Mouse (Mus musculus): ENCODE results near the gene Aldh3b3. TPM values are rescaled to one million over a fixed set of nuclear protein-coding genes. Genes with fewer than 3 reads are reported as not detected.

The Aldh3b3 gene
- total RNA-seq (2021) = under 1 TPM in 1 of 2 experiments, not detected in 1; 0.23 TPM
- long read RNA-seq, experiment 1, partial matches to known transcripts = 1 of 1 reads
- long read RNA-seq, experiment 1, other reads (novel, unspliced or antisense) = 0 of 1 reads
- long read RNA-seq, experiment 2 = 0 reads

GRCm38 (mm10) chr19:3958470-3958869 is at the start of gene Aldh3b3:
Gene Aldh3b3, plus strand, starts transcription at chr19:3958645.
- DNase-seq (ENCODE audit: low spot score in 2 of 2) = no peak

- DNase-seq (ENCODE audit: low spot score in 2 of 2) = no peak
Observed at GRCm38 (mm10) chr19:3910206-3910605, 48.2 kb upstream of the Aldh3b3 start.

- peak; percentile 83 to 89 for DNase-seq (ENCODE audit: low spot score in 2 of 2)
Observed at GRCm38 (mm10) chr19:3912337-3913204, 45.9 kb upstream of the Aldh3b3 start, which contains the start of gene Ndufs8. Gene Ndufs8, minus strand, starts transcription at chr19:3912774.

- DNase-seq (ENCODE audit: low spot score in 2 of 2) = no peak
Observed at GRCm38 (mm10) chr19:3913692-3914091, 44.8 kb upstream of the Aldh3b3 start.

DNA sequence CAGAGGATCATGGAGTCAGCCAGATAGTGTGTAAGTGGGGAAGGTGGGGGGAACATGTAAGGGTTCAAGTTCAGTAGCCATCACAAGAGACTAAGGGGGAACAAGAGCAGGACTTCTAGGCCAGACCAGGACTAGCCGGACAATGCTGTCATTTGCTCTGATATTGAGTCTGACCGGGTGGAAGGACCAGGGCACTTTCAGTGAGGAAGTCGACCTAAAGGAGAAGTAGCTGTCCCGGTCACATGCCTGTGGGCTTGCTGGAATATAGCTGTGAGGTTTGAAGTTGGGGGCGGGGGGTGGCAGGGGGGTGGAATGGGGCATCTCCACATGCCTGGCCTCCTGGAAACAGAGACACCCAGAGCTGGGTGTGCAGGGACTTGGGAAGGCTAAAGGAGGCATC is 43.9 kb upstream of the Aldh3b3 start:
- no peak for DNase-seq (ENCODE audit: low spot score in 2 of 2)

GRCm38 (mm10) chr19:3916727-3917126 is 41.7 kb upstream of the Aldh3b3 start:
- no peak for DNase-seq (ENCODE audit: low spot score in 2 of 2)

- no peak for DNase-seq (ENCODE audit: low spot score in 2 of 2)
Observed at GRCm38 (mm10) chr19:3919928-3920327, 38.5 kb upstream of the Aldh3b3 start.

GRCm38 (mm10) chr19:3922661-3923371 is 35.6 kb upstream of the Aldh3b3 start:
- DNase-seq (ENCODE audit: low spot score in 2 of 2) = no peak

- no peak for DNase-seq (ENCODE audit: low spot score in 2 of 2)
Observed at GRCm38 (mm10) chr19:3923586-3923985, 34.9 kb upstream of the Aldh3b3 start.

DNA sequence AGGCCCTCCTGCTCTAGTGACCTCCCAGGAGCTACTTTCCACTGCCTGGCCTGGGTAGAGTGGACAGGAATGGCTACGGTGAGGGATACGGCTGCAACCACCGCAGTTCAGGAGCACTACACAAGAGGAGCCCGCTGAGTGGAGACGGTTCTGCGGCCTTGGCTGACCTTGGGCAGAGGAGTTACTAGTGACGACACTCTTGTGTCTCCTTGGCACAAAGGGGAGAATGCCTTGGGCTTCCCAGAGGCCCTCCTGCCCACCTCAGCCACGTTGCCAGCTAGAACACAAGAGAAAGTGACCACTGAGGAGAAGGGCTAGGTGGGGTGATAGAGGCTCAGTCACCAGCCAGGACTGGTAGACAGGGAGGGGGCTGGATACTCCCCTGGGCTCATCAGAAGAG is 34.3 kb upstream of the Aldh3b3 start:
- no peak for DNase-seq (ENCODE audit: low spot score in 2 of 2)

DNA sequence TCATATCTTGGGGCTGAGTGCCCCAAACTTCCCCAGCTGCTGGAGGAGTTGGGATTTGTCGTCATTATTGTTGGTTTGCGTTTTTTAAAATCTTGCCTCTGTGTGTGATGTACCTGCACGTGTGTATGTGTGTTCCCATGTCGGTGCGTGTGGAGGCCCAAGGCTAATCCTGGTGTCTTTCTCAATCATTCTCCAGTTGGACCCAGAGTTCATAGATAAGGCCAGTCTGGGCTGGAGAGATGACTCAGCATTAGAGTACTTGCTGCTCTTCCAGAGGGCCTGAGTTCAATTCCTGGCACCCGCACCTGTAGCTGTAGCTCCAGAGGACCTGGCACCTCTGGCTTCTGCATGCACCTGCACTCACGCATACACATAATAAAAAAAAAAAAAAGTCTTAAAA is 33.6 kb upstream of the Aldh3b3 start:
- no peak for DNase-seq (ENCODE audit: low spot score in 2 of 2)

DNA sequence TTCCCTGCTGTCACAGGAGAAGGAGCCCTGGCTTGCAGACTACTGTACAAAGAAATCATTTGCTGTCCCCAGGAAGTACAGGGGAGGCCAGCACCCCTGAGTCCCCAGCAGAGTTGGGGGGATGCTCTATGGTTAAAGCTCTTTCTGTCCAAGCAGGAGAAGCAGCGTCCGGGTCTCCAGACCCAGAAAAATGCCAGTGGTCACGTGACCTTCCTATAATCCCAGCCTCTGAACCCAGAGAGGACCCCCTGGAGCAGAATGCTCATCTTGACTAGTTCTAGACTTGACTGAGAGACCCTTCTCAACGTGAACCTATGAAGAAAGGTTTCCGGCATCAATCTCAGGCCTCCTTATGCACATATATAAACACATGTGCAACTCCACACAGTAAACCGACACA is 32.6 kb upstream of the Aldh3b3 start:
- no peak for DNase-seq (ENCODE audit: low spot score in 2 of 2)

GRCm38 (mm10) chr19:3926279-3926678 is 32.2 kb upstream of the Aldh3b3 start:
- DNase-seq (ENCODE audit: low spot score in 2 of 2) = no peak

DNA sequence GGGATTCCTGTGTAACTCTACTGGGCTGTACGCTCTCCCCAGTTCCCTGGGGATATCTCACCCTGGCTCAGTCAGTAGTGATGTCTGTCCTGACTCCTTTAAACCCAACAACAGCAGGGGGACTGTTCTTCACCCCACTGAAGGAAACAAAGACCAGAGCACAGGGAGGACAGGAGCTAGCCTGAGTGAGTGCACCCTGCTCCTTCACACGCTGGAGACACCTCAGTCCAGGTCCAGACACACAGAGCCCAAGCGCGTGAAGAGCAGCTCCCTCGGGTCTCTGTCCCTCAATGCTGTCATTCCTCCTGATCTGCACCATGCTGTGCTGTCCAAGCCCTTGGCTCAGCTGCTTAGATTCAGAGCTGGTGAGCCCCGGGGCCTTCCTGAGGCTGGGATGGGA is 31.8 kb upstream of the Aldh3b3 start:
- DNase-seq (ENCODE audit: low spot score in 2 of 2) = no peak

GRCm38 (mm10) chr19:3927989-3928388 is 30.5 kb upstream of the Aldh3b3 start:
- DNase-seq (ENCODE audit: low spot score in 2 of 2) = no peak

GRCm38 (mm10) chr19:3928779-3929178 is 29.7 kb upstream of the Aldh3b3 start:
- DNase-seq (ENCODE audit: low spot score in 2 of 2) = no peak

DNA sequence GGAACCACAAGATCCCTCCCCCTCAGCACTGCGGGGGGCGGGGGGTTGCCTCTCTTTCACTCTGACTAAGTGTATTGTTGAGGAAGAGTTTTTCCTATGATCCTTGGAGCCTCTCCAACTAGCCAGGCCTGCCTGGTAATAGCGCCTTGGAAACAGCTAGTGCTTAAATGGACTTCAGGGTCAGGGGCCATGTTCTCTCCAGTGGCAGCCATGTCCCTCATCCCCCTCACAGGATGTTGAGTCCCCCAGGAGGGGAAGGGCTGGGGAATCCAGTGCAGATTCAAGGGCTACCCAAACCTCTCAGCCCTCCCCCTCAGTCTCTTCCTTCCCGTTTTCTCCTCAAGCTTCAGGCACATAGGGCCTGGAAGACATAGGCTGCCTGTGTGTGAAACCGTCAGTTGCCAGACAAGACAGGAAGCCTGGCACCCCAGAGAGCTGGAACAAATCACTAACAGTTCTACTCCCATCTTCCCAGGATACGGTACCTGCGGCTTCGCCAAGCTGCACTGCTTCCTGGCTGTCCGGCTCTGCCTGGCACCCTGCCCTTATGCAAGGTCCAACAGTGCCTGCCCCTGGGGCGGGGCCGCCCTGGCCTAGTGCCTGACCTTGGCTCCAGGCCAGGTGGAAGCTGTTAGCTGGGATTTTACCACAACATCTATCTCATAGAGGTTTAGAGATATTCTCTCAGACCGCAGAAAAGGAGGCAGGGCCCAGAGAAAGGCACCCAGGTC is 29.1 kb upstream of the Aldh3b3 start, which contains the start of gene Aldh3b1:
Gene Aldh3b1 (minus strand): TSS at position 598 of the 731 bp plus-strand sequence.
- peak; percentile 44 to 48 for DNase-seq (ENCODE audit: low spot score in 2 of 2)

DNA sequence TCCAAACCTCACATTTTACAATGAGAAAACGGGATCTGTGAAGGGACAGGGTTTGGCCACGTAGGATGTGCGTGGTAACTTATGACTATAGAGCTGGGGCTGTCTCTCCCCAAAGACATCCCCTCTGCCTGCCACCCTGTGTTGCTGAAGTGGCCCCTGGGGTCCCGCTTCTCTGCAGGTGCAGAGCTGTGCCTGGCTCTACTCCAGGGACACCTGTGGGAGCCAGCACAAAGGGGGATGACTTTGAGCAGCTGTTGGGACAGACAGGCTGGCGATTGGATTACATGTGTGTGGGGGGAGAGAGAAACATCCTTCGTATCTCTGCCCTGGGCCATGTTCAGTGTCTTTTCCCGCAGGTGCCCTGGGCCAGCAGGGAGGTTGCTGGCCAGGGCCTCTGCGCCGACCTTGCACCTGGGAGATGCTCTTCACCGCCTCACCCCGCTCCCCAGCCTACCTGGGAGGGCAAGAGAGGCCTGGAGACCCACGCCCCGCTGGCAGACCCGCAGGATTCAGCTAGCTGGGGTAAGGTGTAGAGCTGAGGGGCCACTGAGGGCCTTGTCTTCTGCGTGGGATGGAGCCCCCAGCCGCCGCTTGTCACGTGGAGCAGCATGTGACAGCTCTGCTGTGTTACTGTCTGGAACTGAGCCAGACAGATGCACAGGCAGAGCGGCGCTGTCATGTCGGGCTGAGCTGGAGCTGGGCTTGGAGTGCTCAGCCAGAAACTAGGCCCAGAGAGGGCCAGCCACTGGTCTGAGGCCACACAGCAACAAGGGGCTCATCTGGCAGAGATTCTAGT is 28.0 kb upstream of the Aldh3b3 start:
- no peak for DNase-seq (ENCODE audit: low spot score in 2 of 2)

GRCm38 (mm10) chr19:3931716-3932115 is 26.7 kb upstream of the Aldh3b3 start:
- no peak for DNase-seq (ENCODE audit: low spot score in 2 of 2)

Data from left cerebral cortex, adult 18-20 months (tissue).